Mouse (Mus musculus) c-Kit-negative CD71-positive TER-119-positive erythroid progenitor cells, embryonic 14.5 days (primary cell): ENCODE measurements around the gene Slc25a21.
"Not testable (repeated sequence)": the region's sequence is repeated elsewhere in the genome, so short reads cannot be mapped to it uniquely, and the experiment has no call there.

Source experiments
- DNase-seq: peaks from one replicate; pipeline ENCODE4 v3.0.0-alpha.2; 2013; ENCODE audit warnings: low read depth, low spot score

Slc25a21 gene

DNA sequence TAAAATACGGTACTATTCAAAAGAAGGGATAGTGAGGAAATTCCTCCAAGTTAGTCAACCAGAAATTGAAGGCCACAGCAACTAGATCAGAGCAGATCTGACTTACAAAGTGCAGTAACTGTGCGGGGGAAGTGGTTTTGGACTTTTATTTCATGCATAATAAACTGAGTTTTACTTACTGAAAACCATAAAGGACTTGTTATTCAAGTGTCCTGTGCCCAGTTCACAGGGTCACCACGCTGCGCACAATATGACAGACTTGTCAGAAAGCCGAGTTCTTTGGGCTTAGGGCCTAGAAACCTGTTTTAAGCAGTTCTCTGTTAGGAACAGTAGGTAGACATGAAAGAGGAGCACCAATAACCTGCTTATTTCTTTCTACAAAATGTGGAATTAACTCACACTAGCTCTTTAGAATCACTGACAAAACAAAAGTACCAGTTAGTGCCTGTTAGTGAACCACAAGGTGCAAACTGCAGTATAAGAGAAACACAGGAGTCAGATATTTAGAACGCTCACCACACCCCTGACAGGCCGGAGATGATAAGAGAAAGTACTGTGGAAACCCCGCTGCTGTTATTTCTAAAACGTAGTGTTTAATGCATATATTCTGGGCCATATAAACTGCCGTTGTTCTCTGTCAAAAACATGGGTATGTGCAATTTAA is at the start of gene Slc25a21:
Gene Slc25a21, minus strand, starts transcription at position 110 of the 664 bp plus-strand sequence.
- DNase-seq: peak; percentile 68

DNA sequence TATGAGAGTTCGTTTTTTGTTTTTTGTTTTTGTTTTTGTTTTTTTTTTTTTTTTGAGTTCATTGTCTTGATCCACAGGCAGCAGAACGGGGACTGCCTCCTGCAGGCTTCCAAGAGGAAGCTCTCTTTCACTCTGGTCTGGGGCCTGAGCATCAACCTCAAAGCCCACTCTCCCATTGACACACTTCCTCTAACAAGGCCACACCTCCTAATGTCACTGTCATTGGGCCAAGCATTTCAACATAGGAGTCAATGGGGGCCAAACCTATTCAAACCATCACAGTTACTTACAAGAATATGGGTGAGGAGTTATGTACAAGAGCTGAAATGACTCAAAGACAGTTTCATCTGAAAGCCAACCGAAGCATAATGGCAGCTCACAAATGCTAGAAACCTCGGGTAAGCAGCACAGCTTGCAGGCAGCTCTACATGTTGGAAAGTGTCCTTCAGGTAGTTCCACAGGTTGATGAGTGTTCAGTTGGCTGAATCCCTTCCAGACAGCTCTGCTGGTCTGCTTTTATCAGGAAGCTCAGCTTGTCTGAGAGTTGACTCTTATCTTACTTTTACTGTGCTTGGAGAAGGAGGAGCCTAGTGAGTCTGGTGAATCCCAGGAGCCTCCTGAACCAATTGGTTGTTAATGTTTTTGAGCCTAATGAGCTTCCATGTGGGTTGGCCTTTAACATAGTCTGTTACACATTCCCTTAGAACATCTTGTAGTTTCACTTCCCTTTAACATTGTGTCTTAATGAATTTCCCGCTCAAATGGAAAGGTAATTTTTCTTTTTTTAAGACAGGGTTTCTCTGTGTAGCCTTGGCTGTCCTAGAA is 46.6 kb upstream of the Slc25a21 start:
- no peak for DNase-seq

DNA sequence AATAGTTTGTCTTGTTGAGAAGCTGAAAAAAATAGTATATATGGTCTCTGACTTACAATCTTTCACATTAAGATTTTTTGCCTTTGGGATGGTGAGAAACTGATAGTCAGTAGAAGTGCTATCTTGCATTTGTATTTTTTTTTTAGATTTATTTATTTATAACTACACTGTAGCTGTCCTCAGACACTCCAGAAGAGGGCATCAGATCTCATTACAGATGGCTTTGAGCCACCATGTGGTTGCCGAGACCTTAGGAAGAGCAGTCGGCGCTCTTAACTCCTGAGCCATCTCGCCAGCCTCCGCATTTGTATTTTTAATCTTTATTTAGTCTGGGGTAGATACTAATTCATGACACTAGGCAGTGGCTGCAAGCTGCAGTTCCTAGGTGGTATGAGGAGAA is 36.1 kb upstream of the Slc25a21 start:
- no peak for DNase-seq

DNA sequence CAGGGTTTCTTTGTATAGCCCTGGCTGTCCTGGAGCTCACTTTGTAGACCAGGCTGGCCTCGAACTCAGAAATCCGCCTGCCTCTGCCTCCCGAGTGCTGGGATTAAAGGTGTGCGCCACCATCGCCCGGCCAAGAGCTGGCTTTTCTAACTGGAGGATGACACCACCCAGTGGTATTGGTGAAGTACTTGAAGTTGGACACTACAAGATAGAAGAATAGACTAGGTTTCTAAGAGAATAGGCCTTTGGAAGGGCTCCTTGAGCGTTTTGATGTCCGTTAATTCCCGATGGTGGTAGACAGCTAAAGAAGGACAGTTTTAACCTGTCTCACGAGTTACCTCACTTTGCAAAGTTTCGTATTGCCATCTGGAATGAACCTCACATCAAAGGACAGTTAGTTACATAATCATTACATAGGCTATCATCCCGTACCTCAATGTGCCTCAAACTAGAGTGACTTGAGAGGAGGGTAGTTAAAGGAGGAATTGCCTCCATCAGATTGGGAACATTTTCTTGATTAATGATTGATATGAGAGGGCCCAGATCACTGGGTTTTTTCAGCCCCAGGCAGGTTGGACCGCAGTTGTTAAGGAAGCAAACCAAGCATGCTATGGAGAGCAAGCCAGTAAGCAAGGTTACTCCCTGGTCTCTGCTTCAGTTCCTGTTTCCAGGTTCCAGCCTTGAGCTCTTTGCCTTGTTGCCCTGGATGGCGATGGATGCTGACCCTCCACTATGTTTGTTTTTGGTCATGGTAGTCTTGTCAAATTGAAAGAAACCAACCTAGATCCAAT is 34.0 kb upstream of the Slc25a21 start:
- peak; percentile 46 for DNase-seq

GRCm38 (mm10) chr12:57230192-57230706 is 33.0 kb upstream of the Slc25a21 start, which contains the start of the genes Prps1l3 and Mipol1:
TSS of gene Prps1l3 (plus strand) at chr12:57230412.
TSS of gene Mipol1 (plus strand) at chr12:57230427.
- DNase-seq: peak; percentile 89

DNA sequence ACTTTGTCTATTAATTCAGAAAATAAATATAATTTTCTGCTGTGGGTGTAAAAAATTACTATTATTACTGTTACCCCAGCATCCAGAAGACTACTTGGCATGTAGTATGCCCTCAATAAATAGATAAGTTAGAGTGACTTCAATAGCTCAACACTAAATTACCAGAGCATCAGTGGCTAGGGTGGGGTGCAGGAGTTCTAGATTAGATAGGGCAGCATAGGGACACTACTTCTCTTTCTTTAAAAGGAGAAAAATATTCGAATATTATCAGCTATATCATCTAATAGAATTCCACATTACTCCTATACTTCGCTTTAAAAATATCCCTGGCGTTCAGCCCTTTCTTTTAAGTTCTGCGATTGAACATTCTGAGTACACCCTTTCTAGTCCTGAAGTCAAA is 32.4 kb upstream of the Slc25a21 start:
- no peak for DNase-seq

- DNase-seq: no peak
Observed at GRCm38 (mm10) chr12:57227776-57228175, 30.5 kb upstream of the Slc25a21 start.

DNA sequence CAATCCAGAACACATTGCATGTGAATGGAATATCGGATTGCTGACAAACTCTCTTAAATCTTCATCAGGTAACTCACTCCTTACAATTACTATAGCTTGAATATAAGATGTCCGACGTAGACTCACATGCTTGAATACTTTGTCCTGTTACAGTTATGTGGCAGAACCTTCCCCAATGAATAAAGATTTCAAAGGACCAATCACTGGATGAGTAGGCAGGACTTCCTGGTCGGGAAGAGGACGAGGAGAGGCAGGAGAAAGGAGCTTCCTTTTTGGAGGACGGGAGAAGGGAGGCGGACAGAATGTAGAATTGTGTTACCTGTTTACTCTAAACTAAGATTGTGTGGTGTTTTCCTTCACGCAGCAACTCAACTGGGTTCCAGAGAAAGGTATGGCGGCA is 29.1 kb upstream of the Slc25a21 start:
- DNase-seq: no peak

DNA sequence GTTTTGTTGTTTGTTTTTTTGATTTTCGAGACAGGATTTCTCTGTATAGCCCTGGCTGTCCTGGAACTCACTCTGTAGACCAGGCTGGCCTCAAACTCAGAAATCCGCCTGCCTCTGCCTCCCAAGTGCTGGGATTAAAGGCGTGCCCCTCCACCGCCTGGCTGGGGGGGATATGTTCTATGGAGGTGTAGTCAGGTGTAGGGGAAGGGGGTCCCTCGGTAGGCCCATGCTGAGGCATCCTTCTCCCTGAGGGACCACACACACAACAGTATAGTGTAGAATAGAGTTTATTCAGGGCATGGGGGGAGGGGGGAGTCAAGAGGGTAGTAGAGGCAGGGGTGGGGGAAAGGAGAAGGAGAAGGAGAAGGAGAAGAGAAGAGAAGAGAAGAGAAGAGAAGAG is 15.2 kb upstream of the Slc25a21 start:
- DNase-seq: not testable (repeated sequence)

DNA sequence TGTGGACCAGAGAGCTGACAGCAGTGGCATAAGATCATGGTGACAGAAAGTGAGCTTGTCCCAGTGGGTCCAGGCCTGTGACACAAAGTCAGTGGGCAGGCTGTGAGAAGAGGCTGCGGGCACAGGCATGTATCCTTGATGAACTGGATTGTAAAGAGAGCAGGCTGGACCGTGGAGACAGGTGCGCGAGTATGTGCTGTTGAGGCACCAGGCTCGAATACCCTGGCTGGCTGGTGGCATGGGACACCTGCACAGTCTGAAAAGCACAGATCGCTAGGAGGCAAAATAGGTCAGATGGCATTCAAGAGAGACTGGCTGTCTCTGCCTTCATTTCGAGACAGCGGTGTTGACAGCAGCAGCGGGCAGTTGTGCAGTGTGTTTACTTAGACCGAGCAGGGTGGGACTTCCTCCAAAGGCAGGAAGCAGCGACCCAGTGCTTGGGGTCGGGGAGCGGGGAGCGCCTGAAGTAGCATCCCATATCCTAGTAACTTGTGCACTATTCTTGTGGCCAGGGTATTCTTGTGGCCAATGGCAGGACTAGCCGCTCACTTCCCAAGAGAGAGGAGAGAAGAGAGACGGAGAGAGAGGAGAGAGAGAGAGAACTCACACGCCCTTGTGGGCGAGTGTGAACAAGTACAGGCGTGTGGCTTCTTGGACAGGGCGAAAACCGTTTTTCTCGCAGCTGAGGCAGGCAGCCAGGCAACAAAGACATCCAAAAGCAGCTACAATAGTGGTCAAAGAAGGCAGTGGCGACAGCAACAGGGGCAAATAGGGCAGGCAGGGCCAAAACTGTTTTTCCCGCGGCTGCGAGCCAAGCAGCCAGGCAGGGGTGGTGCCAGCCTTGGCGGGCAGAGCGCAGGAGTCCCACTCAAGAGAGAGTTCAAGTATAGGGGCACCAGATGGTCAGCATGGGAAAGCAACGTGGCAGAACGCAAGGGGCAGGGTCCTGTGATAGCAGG is 14.4 kb upstream of the Slc25a21 start:
- no peak for DNase-seq

DNA sequence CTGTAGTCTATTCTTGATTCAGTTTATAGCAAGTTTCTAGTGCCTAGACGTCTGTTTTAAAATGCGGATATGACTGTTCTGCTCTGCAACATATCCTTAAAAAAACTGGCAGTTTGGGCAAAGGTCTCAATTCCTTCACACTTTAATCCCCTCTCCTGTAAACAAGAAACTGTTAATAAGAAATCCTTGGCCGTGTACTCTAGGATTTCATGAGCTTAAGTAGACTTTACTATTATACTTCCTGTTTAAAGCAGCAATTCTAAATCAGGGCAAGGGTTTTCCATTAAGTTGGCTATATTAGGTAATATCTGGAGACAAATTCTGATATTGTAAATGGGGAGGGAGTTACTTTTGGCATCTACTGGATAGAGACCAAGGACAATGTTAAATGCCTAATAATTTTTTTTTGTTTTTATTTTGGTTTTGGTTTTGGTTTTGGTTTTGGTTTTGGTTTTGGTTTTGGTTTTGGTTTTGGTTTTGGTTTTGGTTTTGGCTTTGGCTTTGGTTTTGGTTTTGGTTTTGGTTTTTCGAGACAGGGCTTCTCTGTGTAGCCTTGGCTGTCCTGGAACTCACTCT is 7.1 kb upstream of the Slc25a21 start:
- no peak for DNase-seq

GRCm38 (mm10) chr12:57201901-57202300 is 4.6 kb upstream of the Slc25a21 start:
- DNase-seq: no peak

DNA sequence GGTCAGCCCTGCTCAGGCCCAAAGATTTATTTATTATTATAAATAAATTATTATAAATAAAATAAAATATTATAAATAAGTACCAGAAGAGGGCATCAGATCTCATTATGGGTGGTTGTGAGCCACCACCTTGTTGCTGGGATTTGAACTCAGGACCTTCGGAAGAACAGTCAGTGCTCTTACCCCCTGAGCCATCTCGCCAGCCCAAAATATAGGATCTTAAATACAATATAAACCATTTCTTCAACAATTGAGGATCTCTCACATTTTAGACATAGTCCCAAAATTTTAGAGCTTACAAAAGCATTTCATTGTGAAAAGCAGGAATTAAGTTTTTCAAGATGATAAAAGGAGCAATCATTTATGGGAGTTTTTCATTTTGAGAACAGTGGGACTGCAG is 2.2 kb upstream of the Slc25a21 start:
- no peak for DNase-seq

DNA sequence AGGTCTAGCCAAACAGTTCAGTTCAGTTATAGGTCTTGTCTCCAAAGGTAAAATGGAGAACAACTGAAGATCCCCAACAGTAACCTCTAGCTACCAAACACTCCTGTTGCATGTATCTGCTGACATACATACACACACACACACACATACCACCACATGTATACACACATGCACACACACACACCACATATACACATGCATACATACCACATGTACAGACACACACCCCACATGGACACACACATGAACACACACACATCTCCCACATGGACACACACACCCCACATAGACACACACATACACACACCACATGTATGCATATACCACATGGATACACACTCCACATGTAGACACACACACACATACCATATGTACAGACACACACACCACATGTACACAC is 997 bp upstream of the Slc25a21 start:
- peak; percentile 36 for DNase-seq

DNA sequence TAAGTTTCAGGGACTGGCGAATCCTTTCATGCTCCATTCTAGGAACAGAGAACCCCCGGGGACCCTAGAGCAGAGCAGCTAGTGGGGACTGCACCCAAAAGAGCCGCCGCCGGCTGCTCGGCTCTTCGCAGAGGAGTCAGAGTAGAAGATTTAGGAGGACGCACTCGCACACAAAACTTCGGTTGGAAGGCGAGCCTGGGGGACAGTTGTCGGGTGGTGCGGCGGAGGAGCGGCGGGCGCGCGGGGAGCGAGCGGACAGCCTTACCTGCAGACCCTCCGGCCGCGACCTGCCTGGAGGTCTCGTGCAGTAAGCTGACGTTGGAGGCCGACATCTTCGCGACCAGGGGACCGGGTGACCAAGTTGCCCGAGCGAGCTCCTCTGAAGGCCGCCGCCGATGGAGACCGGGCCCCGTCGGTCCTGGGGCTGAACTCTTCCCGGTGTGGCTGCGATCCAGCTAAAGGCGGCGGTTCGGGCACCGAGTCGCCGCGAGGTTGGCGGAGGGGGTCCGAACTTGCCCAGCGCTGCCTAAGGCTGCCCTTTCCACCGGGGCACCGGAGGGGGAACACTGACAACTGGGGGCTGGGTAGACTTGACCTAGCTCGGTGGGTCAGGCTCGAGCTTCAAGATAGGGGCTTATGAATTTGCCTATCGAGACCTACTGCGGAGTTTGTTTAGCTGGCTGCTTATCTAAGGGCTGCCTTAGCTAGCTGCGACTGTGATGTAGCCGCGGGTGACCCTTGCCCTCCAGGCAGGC is 487 bp downstream of the Slc25a21 start:
- peak; percentile 62 for DNase-seq

- DNase-seq: no peak
Observed at GRCm38 (mm10) chr12:57196286-57196607, 1.0 kb downstream of the Slc25a21 start.

- DNase-seq: peak; percentile 73
Observed at GRCm38 (mm10) chr12:57194609-57195008, 2.7 kb downstream of the Slc25a21 start.

GRCm38 (mm10) chr12:57187032-57187431 is 10.2 kb downstream of the Slc25a21 start:
- no peak for DNase-seq

GRCm38 (mm10) chr12:57186126-57186525 is 11.1 kb downstream of the Slc25a21 start:
- no peak for DNase-seq

DNA sequence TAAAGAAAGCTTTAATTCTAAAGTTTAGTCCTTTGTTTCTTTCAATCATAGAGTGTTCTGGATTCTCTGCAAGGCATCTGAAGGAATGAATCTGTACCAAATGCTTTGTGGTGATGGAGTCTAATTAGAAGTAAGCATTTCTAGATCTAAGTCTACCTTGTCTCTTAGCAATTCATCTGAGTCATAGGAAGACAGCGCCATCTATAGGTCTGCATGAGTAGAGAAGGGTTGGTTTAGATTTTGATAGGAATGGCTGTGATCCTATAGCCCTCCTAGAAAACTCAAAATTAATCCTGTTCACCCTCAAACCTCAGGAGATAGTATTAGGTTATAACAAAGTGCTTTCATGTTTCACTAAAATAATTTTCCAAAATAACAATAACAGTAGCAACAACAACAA is 11.8 kb downstream of the Slc25a21 start:
- DNase-seq: peak; percentile 66
